ENCODE assay signal across 8 mouse cellular contexts in genomic region chr14:14345113-14345871, GRCm38 (mm10). TPM values are rescaled to one million over a fixed set of nuclear protein-coding genes. Genes with fewer than 3 reads are reported as not detected.
DNase-seq lines count a peak whose midpoint lies in the region; ATAC-seq lines count a peak whose summit lies in the region.

No protein-coding gene starts in this region.

- 6% methylated on average over 36 of the region's 40 CpGs for WGBS in intestine, embryonic 14.5 days

- intact Hi-C loops in left cerebral cortex, postnatal 25 days (cut with DNase I): loop anchor here (10.0 kb wide), 2 partner anchors 220 to 360 kb away; partner anchors contain the start of genes Psmd6 and Slc4a7

- peak; percentile 82 for ATAC-seq in intestine, embryonic 14.5 days (replicated peaks; ENCODE audit: low FRiP score, low TSS enrichment, low read depth)

- peak overlapping the region; percentile 50 for H3K4me3 ChIP-seq in intestine, embryonic 14.5 days (ENCODE audit: low read depth, low read length)

- DNase-seq in adrenal gland, adult 2 months: peak; percentile 92
- DNase-seq in embryo, embryonic 11.5 days (ENCODE audit: low read depth, low spot score): peak; percentile 83
- DNase-seq in gastrocnemius, postnatal 25 days: peak; percentile 90
- DNase-seq in intestine, embryonic 14.5 days (ENCODE audit: low spot score): peak; percentile 92
- peak; percentile 78 to 84 for DNase-seq in left cerebral cortex, postnatal 25 days (ENCODE audit: low spot score in 2 of 2)
- DNase-seq in mesoderm, embryonic 11.5 days (ENCODE audit: low read depth, low spot score): peak; percentile 92
- peak; percentile 77 for DNase-seq in right cerebral cortex, postnatal 25 days
- peak; percentile 91 to 96 for DNase-seq in urinary bladder, postnatal 4 days (ENCODE audit: low spot score in 2 of 2)

- H3K4me1 ChIP-seq in intestine, embryonic 14.5 days (replicated peaks; ENCODE audit: control insufficient read depth, insufficient read depth, low read length): no peaks in the 10 kb centered on the region

- no peaks in the 10 kb centered on the region for H3K27me3 ChIP-seq in intestine, embryonic 14.5 days (replicated peaks; ENCODE audit: control insufficient read depth, insufficient read depth, low read length)

- H3K36me3 ChIP-seq in intestine, embryonic 14.5 days (ENCODE audit: control insufficient read depth, insufficient read depth, low read length): no peaks in the 10 kb centered on the region

- peaks cover 41% of the 10 kb centered on the region for H3K9me3 ChIP-seq in intestine, embryonic 14.5 days (ENCODE audit: control insufficient read depth, low read length)

- peak overlapping the region; percentile 57 for H3K9ac ChIP-seq in intestine, embryonic 14.5 days (ENCODE audit: low read length)

- H3K4me2 ChIP-seq in intestine, embryonic 14.5 days (ENCODE audit: low read length): peak overlapping the region; percentile 76

- H3K27ac ChIP-seq in intestine, embryonic 14.5 days (ENCODE audit: low read depth): peak overlapping the region; percentile 64

RNA-seq across cellular contexts. Expression of gene Il3ra, which starts 0.8 kb away (rescaled TPM):
- 1 to 10 TPM; 5.1 to 9.3 TPM for total RNA-seq in adrenal gland, adult 2 months (2021)
- 52.7 and 64.5 TPM in 2 replicates for polyA plus RNA-seq in adrenal gland, adult 2 months (2012; rRNA removed)
- total RNA-seq in gastrocnemius, postnatal 25 days (2021): 1 to 10 TPM; 2.0 to 4.0 TPM
- 5.7 and 6.2 TPM in 2 replicates for polyA plus RNA-seq in intestine, embryonic 14.5 days (2014; fragmentation: Nextera tagmentation; extraction: Ambion mirVana)
- total RNA-seq in left cerebral cortex, postnatal 25 days (2021): 1 to 10 TPM; 3.3 to 5.5 TPM

RNA-seq across cellular contexts. Expression of gene Olfr31, which starts 22.7 kb away (rescaled TPM):
- total RNA-seq in adrenal gland, adult 2 months (2021): not detected
- polyA plus RNA-seq in adrenal gland, adult 2 months (2012; rRNA removed): not detected in 2 replicates
- total RNA-seq in gastrocnemius, postnatal 25 days (2021): not detected
- polyA plus RNA-seq in intestine, embryonic 14.5 days (2014; fragmentation: Nextera tagmentation; extraction: Ambion mirVana): not detected in 2 replicates
- not detected for total RNA-seq in left cerebral cortex, postnatal 25 days (2021)

RNA-seq across cellular contexts. Expression of gene Olfr721-ps1, which starts 55.8 kb away (rescaled TPM):
- not detected for total RNA-seq in adrenal gland, adult 2 months (2021)
- polyA plus RNA-seq in adrenal gland, adult 2 months (2012; rRNA removed): not detected in 2 replicates
- total RNA-seq in gastrocnemius, postnatal 25 days (2021): not detected
- polyA plus RNA-seq in intestine, embryonic 14.5 days (2014; fragmentation: Nextera tagmentation; extraction: Ambion mirVana): not detected in 2 replicates
- not detected for total RNA-seq in left cerebral cortex, postnatal 25 days (2021)

Comparison
In these comparisons a context has a peak if more than half of its experiments do, and no peak if none do; other contexts are left out.
1. Peak in every context shown above with its lines: DNase-seq, ATAC-seq, H3K4me3 ChIP-seq and H3K27ac ChIP-seq.